Mouse (Mus musculus) kidney, adult 10 weeks (tissue): ENCODE data around the gene Ass1. TPM values are rescaled to one million over a fixed set of nuclear protein-coding genes. Genes with fewer than 3 reads are reported as not detected.

ENCODE experiments used
- polyA plus RNA-seq: library from polyadenylated mRNA; stranded (reverse); fragments of 350-450 nt; fragmentation: Illumina TruSeq; extraction: RNeasy Lipid Tissue Mini Kit (QIAGEN cat#74804); gene quantifications from one replicate; pipeline ENCODE4 v1.2.3, GENCODE M21; 2014; ENCODE audit warnings: low read depth, low replicate concordance

Gene Ass1
- 106 TPM for polyA plus RNA-seq

DNA sequence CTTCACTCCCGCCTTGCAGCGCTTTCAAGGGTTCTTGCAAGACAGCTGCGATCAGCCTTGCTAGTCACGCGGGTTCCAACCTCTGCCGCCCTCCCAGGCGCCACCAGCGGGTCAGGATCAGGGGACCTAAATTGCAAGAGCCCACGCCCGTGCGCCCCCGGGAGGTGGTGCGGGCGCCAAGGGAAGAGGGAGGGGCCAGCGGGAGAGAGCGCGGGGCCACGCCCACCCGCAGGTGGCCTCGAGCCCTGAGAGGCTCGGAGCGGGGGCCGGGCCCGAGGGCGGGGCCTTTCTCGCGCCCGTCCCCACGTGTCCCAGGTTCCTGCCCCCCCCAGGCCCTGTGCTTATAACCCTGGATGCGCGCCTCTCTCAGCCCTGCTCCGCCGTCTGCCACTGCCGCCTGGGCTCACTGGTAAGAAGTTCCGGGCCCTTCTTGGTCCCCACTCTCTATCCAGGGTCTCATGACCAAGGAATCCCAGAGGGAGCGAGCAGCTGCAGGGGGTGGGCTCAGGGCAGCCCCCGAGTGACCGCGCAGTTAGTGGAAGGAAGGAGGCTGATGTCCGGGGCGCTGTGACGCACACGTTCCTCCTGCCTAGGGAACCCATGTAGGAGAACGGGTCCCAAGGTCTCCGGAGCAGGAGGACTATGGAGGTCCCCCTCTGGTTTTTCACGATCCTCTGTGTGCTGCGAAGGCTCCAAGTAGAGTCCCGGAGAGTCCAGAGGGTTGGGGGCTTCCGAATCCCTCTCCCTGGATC, at the start of gene Ass1:
Ass1 (plus strand) TSS at position 277 of the 752 bp plus-strand sequence.

Other genes with a start within 250 kb of the Ass1 start
- gene Ncs1, start 224.4 kb upstream of the Ass1 start, polyA plus RNA-seq: 0.49 TPM
- gene Hmcn2, start 155.8 kb upstream of the Ass1 start, polyA plus RNA-seq: not detected
- 25.4 TPM for gene Fubp3, start 102.4 kb downstream of the Ass1 start, polyA plus RNA-seq
- gene Prdm12, start 169.8 kb downstream of the Ass1 start, polyA plus RNA-seq: not detected
- gene Exosc2, start 200.5 kb downstream of the Ass1 start, polyA plus RNA-seq: 11.2 TPM
- gene Abl1, start 218.2 kb downstream of the Ass1 start, polyA plus RNA-seq: 24.1 TPM